Mouse (Mus musculus): Measurements from ENCODE around the gene Fhit. TPM values are rescaled to one million over a fixed set of nuclear protein-coding genes. Genes with fewer than 3 reads are reported as not detected.

Fhit gene
- polyA plus RNA-seq, 1 experiment from 2014 or later, result 1.7 TPM

DNA sequence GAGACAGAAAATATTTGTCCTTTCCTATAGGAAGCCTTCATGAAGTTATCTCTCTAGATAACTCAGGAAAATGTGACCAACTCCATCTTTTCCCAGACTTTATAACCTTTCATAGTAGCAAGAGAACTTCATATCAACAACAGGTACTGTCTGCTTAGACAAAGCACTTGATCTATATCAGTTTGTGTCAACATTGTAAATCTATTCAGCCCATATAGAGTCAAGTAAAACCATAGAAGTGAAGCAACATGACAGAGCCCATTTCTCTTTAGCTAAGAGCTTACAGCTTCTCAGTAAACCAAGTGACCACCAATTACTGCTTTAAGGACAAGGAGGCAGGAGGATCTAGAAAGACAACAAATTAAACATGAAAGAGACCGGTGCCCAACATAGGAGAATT, 725.6 kb downstream of the Fhit start:
- Histone ChIP-seq H3K36me3 (ENCODE audit: control insufficient read depth, insufficient read depth, low read length) (no peaks in the 10 kb centered on the region), H3K27me3 (ENCODE audit: control insufficient read depth, insufficient read depth, low read length) (no peaks in the 10 kb centered on the region), H3K4me2 (ENCODE audit: low read depth, severe bottlenecking) (no peak overlapping the region), H3K9ac (ENCODE audit: low read length) (no peak overlapping the region), H3K4me1 (ENCODE audit: control insufficient read depth, insufficient read depth, low read length) (no peaks in the 10 kb centered on the region), H3K9me3 (ENCODE audit: control insufficient read depth, low read length) (no peaks in the 10 kb centered on the region), H3K27ac (replicated peaks; ENCODE audit: low read depth, low read length) (no peak overlapping the region), H3K4me3 (ENCODE audit: low read depth, low read length) (no peak overlapping the region)
- no peak for DNase-seq (ENCODE audit: low spot score)
- no peak for ATAC-seq (ENCODE audit: insufficient number of reproducible peaks, low FRiP score, low TSS enrichment, low read depth)
- WGBS, result 95% methylated on average over 1 of the region's 1 CpGs

- no peaks in the 10 kb centered on the region for H3K9me3 ChIP-seq (ENCODE audit: control insufficient read depth, low read length)
- ATAC-seq (ENCODE audit: insufficient number of reproducible peaks, low FRiP score, low TSS enrichment, low read depth) (no peak), DNase-seq (ENCODE audit: low spot score) (no peak)
- WGBS, result 91% methylated on average over 2 of the region's 2 CpGs
- H3K4me3 ChIP-seq (ENCODE audit: low read depth, low read length), result no peak overlapping the region
- H3K4me1 ChIP-seq (ENCODE audit: control insufficient read depth, insufficient read depth, low read length), result no peaks in the 10 kb centered on the region
- H3K27ac ChIP-seq (replicated peaks; ENCODE audit: low read depth, low read length), result no peak overlapping the region
- no peaks in the 10 kb centered on the region for H3K27me3 ChIP-seq (ENCODE audit: control insufficient read depth, insufficient read depth, low read length)
- H3K9ac ChIP-seq (ENCODE audit: low read length), result no peak overlapping the region
- H3K4me2 ChIP-seq (ENCODE audit: low read depth, severe bottlenecking), result no peak overlapping the region
- no peaks in the 10 kb centered on the region for H3K36me3 ChIP-seq (ENCODE audit: control insufficient read depth, insufficient read depth, low read length)
Measured at GRCm38 (mm10) chr14:10432502-10432901, 729.3 kb downstream of the Fhit start.

GRCm38 (mm10) chr14:10430396-10431000, 731.3 kb downstream of the Fhit start:
- Histone ChIP-seq H3K36me3 (ENCODE audit: control insufficient read depth, insufficient read depth, low read length) (no peaks in the 10 kb centered on the region), H3K27me3 (ENCODE audit: control insufficient read depth, insufficient read depth, low read length) (no peaks in the 10 kb centered on the region), H3K9me3 (ENCODE audit: control insufficient read depth, low read length) (no peaks in the 10 kb centered on the region), H3K4me2 (ENCODE audit: low read depth, severe bottlenecking) (no peak overlapping the region), H3K4me3 (ENCODE audit: low read depth, low read length) (no peak overlapping the region), H3K27ac (replicated peaks; ENCODE audit: low read depth, low read length) (no peak overlapping the region), H3K9ac (ENCODE audit: low read length) (no peak overlapping the region), H3K4me1 (ENCODE audit: control insufficient read depth, insufficient read depth, low read length) (no peaks in the 10 kb centered on the region)
- no peak for ATAC-seq (ENCODE audit: insufficient number of reproducible peaks, low FRiP score, low TSS enrichment, low read depth)
- DNase-seq (ENCODE audit: low spot score), result no peak
- 86% methylated on average over 3 of the region's 3 CpGs for WGBS

- Histone ChIP-seq H3K36me3 (ENCODE audit: control insufficient read depth, insufficient read depth, low read length) (no peaks in the 10 kb centered on the region), H3K27ac (replicated peaks; ENCODE audit: low read depth, low read length) (no peak overlapping the region), H3K9me3 (ENCODE audit: control insufficient read depth, low read length) (no peaks in the 10 kb centered on the region), H3K4me2 (ENCODE audit: low read depth, severe bottlenecking) (no peak overlapping the region), H3K9ac (ENCODE audit: low read length) (no peak overlapping the region), H3K4me1 (ENCODE audit: control insufficient read depth, insufficient read depth, low read length) (no peaks in the 10 kb centered on the region), H3K4me3 (ENCODE audit: low read depth, low read length) (no peak overlapping the region), H3K27me3 (ENCODE audit: control insufficient read depth, insufficient read depth, low read length) (no peaks in the 10 kb centered on the region)
- no peak for ATAC-seq (ENCODE audit: insufficient number of reproducible peaks, low FRiP score, low TSS enrichment, low read depth)
- no peak for DNase-seq (ENCODE audit: low spot score)
- 76% methylated on average over 3 of the region's 3 CpGs for WGBS
Measured at GRCm38 (mm10) chr14:10423499-10423898, 738.3 kb downstream of the Fhit start.

- Histone ChIP-seq H3K4me1 (ENCODE audit: control insufficient read depth, insufficient read depth, low read length) (no peaks in the 10 kb centered on the region), H3K27ac (replicated peaks; ENCODE audit: low read depth, low read length) (no peak overlapping the region), H3K4me3 (ENCODE audit: low read depth, low read length) (no peak overlapping the region), H3K9ac (ENCODE audit: low read length) (no peak overlapping the region), H3K27me3 (ENCODE audit: control insufficient read depth, insufficient read depth, low read length) (no peaks in the 10 kb centered on the region), H3K4me2 (ENCODE audit: low read depth, severe bottlenecking) (no peak overlapping the region), H3K36me3 (ENCODE audit: control insufficient read depth, insufficient read depth, low read length) (no peaks in the 10 kb centered on the region), H3K9me3 (ENCODE audit: control insufficient read depth, low read length) (no peaks in the 10 kb centered on the region)
- DNase-seq (ENCODE audit: low spot score), result no peak
- WGBS, result 73% methylated on average over 1 of the region's 1 CpGs
- ATAC-seq (ENCODE audit: insufficient number of reproducible peaks, low FRiP score, low TSS enrichment, low read depth), result no peak
Measured at GRCm38 (mm10) chr14:10422261-10422660, 739.6 kb downstream of the Fhit start.

DNA sequence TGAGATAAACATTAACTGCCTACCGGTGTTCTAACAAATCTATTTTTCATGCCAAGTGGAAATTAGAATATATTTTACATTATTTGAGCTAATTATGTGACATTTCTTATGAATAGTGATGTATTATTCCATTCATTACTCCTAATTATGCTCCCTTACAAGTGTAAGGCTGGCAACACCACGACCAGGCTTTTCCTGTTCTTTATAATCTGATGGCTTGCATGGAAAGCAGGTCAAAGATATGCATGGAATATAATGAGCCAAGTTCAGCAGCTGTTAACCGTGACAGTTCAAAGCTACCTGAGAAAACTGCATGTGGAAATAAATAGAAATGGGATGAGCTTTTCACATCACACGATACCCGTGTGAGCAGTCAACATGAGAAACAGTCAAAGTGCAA, 746.8 kb downstream of the Fhit start:
- Histone ChIP-seq H3K4me1 (ENCODE audit: control insufficient read depth, insufficient read depth, low read length) (no peaks in the 10 kb centered on the region), H3K9me3 (ENCODE audit: control insufficient read depth, low read length) (no peaks in the 10 kb centered on the region), H3K4me2 (ENCODE audit: low read depth, severe bottlenecking) (no peak overlapping the region), H3K27me3 (ENCODE audit: control insufficient read depth, insufficient read depth, low read length) (no peaks in the 10 kb centered on the region), H3K36me3 (ENCODE audit: control insufficient read depth, insufficient read depth, low read length) (no peaks in the 10 kb centered on the region), H3K9ac (ENCODE audit: low read length) (no peak overlapping the region), H3K4me3 (ENCODE audit: low read depth, low read length) (no peak overlapping the region), H3K27ac (replicated peaks; ENCODE audit: low read depth, low read length) (no peak overlapping the region)
- WGBS, result 86% methylated on average over 5 of the region's 5 CpGs
- ATAC-seq (ENCODE audit: insufficient number of reproducible peaks, low FRiP score, low TSS enrichment, low read depth) (no peak), DNase-seq (ENCODE audit: low spot score) (no peak)

- no peak for ATAC-seq (ENCODE audit: insufficient number of reproducible peaks, low FRiP score, low TSS enrichment, low read depth)
- H3K27ac ChIP-seq (replicated peaks; ENCODE audit: low read depth, low read length), result no peak overlapping the region
- 86% methylated on average over 3 of the region's 3 CpGs for WGBS
- no peak overlapping the region for H3K9ac ChIP-seq (ENCODE audit: low read length)
- no peak overlapping the region for H3K4me2 ChIP-seq (ENCODE audit: low read depth, severe bottlenecking)
- H3K27me3 ChIP-seq (ENCODE audit: control insufficient read depth, insufficient read depth, low read length), result no peaks in the 10 kb centered on the region
- DNase-seq (ENCODE audit: low spot score), result no peak
- H3K4me1 ChIP-seq (ENCODE audit: control insufficient read depth, insufficient read depth, low read length), result no peaks in the 10 kb centered on the region
- no peak overlapping the region for H3K4me3 ChIP-seq (ENCODE audit: low read depth, low read length)
- H3K36me3 ChIP-seq (ENCODE audit: control insufficient read depth, insufficient read depth, low read length), result no peaks in the 10 kb centered on the region
- H3K9me3 ChIP-seq (ENCODE audit: control insufficient read depth, low read length), result no peaks in the 10 kb centered on the region
Measured at GRCm38 (mm10) chr14:10409306-10409962, 752.4 kb downstream of the Fhit start.

GRCm38 (mm10) chr14:10405346-10405745, 756.5 kb downstream of the Fhit start:
- DNase-seq (ENCODE audit: low spot score), result no peak
- WGBS, result 76% methylated on average over 1 of the region's 1 CpGs
- H3K9me3 ChIP-seq (ENCODE audit: control insufficient read depth, low read length), result no peaks in the 10 kb centered on the region
- no peaks in the 10 kb centered on the region for H3K27me3 ChIP-seq (ENCODE audit: control insufficient read depth, insufficient read depth, low read length)
- no peaks in the 10 kb centered on the region for H3K36me3 ChIP-seq (ENCODE audit: control insufficient read depth, insufficient read depth, low read length)
- no peak overlapping the region for H3K27ac ChIP-seq (replicated peaks; ENCODE audit: low read depth, low read length)
- ATAC-seq (ENCODE audit: insufficient number of reproducible peaks, low FRiP score, low TSS enrichment, low read depth), result no peak
- H3K4me1 ChIP-seq (ENCODE audit: control insufficient read depth, insufficient read depth, low read length), result no peaks in the 10 kb centered on the region
- no peak overlapping the region for H3K4me3 ChIP-seq (ENCODE audit: low read depth, low read length)
- H3K9ac ChIP-seq (ENCODE audit: low read length), result no peak overlapping the region
- H3K4me2 ChIP-seq (ENCODE audit: low read depth, severe bottlenecking), result no peak overlapping the region

All from limb, embryonic 11.5 days (tissue).